Mouse (Mus musculus) E14TG2a.4 (cell line): ENCODE measurements at regions not wholly inside any gene's neighbourhood (a gene's known extent, or its start where the extent isn't known, plus 50 kb on each side); places are given as distances from the start of the nearest gene placed in this dataset.
"Not testable (repeated sequence)": the region's sequence is repeated elsewhere in the genome, so short reads cannot be mapped to it uniquely, and the experiment has no call there.

Source experiments
- H3K27me3 ChIP-seq: 2 replicates; pipeline ENCODE4 v1.6.1; 2014; ENCODE audit warnings: low read length, control low read depth; ENCODE audit not compliant: insufficient read depth
- H3K36me3 ChIP-seq: 2 replicates; pipeline ENCODE4 v1.6.1; 2014; ENCODE audit warnings: low read length, control low read depth; ENCODE audit not compliant: insufficient read depth
- H3K4me1 ChIP-seq: replicated peaks from 2 replicates; pipeline ENCODE4 v1.6.1; 2014; ENCODE audit warnings: low read depth, low read length, control low read depth
- H3K4me3 ChIP-seq: replicated peaks from 2 replicates; pipeline ENCODE4 v1.5.1; 2014; ENCODE audit warnings: mild to moderate bottlenecking, low read length
- H3K9me3 ChIP-seq: 2 replicates; pipeline ENCODE4 v1.6.1; 2014; ENCODE audit warnings: low read length, control low read depth
- CTCF ChIP-seq: conservative IDR thresholded peaks from 2 replicates; pipeline ENCODE4 v1.5.1; 2014; ENCODE audit warnings: low read length
- NANOG ChIP-seq: IDR thresholded peaks from 2 replicates; pipeline ENCODE4 v1.6.1; 2014; ENCODE audit warnings: borderline replicate concordance, low read length, mixed read lengths
- POU5F1 ChIP-seq: IDR thresholded peaks from 2 replicates; pipeline ENCODE4 v1.6.1; 2014; ENCODE audit warnings: low read length, borderline replicate concordance

DNA sequence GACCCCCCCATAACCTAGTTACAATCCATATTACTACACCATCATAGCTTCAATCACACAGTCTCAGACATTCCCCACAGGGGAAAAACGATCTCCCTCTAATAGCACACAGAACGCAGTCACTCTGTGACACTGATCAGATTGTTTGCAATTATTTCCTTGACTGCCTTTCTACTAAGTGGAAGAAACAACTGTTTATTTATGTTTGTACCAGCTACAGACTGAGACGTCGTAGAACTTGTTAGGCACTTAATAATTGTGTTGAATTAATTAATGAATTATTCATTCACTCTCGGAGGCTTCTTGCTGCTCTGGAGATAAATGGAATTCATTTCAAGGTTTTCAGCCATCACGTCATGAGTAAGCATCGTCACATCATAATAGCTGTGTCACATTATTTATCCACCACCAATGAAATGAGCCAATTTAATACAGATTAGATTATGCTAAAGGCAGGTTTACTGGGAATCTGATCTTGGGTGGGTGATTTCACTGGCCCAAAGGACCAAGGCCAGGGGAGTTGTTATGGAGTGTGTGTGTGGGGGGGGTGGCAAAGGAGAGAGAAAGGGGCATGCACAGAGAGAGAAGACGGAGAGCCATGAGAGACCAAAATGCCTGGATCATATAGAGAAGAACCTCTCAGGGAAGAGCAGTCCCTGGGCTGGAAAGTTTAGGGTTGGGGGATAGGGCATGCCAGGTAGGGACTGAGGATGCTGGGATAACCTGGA lies 355.7 kb upstream of the Zwint start:
- H3K36me3 ChIP-seq: no peaks in the 10 kb centered on the region
- no peak for TF ChIP-seq POU5F1
- no peak for TF ChIP-seq CTCF
- no peak for TF ChIP-seq NANOG
- no peak overlapping the region for H3K4me3 ChIP-seq
- no peaks in the 10 kb centered on the region for H3K4me1 ChIP-seq
- H3K9me3 ChIP-seq: no peaks in the 10 kb centered on the region
- no peaks in the 10 kb centered on the region for H3K27me3 ChIP-seq

DNA sequence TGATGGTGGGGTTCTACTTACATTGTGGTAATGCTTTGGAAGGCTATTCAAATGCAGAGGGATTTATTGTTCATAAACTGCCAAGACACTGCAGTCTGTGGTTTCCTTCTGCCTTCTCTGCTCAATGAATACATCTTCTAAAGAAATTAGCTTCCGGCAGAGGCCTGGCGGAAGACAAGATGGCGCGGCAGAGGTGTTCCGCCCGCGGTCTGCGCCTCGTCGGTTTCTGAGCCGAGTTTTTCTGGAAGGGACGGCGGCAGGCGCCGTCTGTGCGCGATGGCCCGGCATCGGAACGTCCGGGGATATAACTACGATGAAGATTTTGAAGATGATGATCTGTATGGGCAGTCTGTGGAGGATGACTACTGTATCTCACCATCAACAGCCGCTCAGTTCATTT lies 345.6 kb upstream of the Zwint start:
- H3K9me3 ChIP-seq, H3K4me3 ChIP-seq, H3K4me1 ChIP-seq, H3K27me3 ChIP-seq, H3K36me3 ChIP-seq: not testable (repeated sequence)

DNA sequence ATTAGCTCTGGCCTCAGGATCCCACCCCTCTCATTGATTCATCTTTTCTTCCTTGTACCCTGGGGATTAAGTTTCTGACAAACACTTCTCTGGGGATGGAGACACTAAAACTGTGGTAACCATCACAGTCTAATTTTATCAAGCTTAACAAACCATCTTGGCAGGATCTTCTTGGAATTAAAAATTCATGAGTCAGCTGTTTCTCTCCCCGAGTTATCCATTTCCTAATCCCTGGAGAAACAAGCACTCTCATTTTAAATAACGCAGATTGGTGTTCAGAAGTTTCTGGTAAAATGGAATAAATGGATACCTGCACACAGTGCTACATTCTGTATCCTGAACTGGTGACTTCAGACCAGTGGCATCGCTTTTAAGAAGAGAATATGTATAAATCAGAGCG lies 336.3 kb upstream of the Zwint start:
- TF ChIP-seq POU5F1: no peak
- no peak for TF ChIP-seq CTCF
- TF ChIP-seq NANOG: no peak
- H3K9me3 ChIP-seq: no peaks in the 10 kb centered on the region
- no peaks in the 10 kb centered on the region for H3K4me1 ChIP-seq
- no peak overlapping the region for H3K4me3 ChIP-seq
- no peaks in the 10 kb centered on the region for H3K27me3 ChIP-seq
- H3K36me3 ChIP-seq: no peaks in the 10 kb centered on the region

DNA sequence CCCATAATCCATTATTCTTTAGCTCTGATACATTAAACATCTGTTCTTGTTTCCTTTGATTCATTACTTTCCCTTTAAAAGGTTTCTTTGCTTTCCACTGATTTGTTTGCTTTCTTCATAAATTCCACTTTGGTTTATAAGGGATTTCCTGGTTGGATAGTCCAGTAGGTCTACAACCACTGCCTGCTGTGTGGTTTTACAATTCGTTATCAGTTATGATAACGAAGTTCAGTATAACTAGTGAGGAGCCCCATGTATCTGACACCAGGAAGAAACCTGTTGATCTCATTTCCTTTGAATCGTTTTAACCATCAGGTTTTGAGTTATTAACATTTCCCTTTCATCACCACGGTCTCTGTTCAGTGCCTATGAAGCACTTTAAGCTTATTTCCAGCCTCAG lies 334.3 kb upstream of the Zwint start:
- no peaks in the 10 kb centered on the region for H3K9me3 ChIP-seq
- no peak for TF ChIP-seq NANOG
- no peak for TF ChIP-seq POU5F1
- no peak for TF ChIP-seq CTCF
- H3K4me3 ChIP-seq: no peak overlapping the region
- no peaks in the 10 kb centered on the region for H3K4me1 ChIP-seq
- H3K36me3 ChIP-seq: no peaks in the 10 kb centered on the region
- no peaks in the 10 kb centered on the region for H3K27me3 ChIP-seq

DNA sequence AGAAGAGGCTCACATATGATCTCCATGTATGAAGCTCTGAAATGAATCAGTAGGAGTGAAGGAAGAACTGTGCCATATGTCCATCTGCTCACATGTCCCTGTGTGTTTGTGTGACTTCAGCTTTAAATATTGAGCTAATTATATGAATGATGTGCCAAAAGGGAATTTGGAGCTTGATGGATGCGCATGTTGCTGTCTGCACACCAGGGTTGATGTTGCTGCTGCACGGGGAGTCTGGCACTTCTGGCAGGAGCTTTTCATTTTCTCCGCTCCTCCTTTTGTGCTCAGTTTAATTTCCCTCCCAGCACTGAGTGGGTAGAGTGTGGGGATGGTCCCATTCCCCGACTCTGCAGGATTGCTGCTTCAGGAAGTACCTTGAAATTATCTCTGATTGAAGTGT lies 328.0 kb upstream of the Zwint start:
- no peaks in the 10 kb centered on the region for H3K36me3 ChIP-seq
- no peak overlapping the region for H3K4me3 ChIP-seq
- H3K4me1 ChIP-seq: no peaks in the 10 kb centered on the region
- TF ChIP-seq POU5F1: no peak
- no peak for TF ChIP-seq CTCF
- TF ChIP-seq NANOG: no peak
- no peaks in the 10 kb centered on the region for H3K27me3 ChIP-seq
- no peaks in the 10 kb centered on the region for H3K9me3 ChIP-seq

DNA sequence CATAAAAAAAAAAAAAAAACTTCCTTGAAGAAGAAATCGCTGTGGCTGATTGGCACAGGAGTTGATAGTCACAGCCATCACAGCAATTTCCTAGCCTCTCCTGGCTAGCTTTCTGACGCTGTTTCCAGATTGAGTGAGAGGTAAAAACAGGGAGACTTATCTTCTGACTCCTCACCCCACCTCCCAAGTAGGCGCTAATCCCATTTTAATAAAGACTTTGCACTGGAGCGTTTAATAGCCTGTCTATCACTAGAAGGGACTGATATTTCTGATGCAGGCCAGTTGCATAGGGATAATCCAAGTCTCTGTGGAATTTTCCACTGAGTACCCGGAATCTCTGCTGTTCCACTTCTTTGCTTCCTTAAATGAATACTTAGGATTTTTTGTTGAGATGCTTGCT lies 307.4 kb upstream of the Zwint start:
- H3K4me3 ChIP-seq: no peak overlapping the region
- H3K36me3 ChIP-seq: no peaks in the 10 kb centered on the region
- no peaks in the 10 kb centered on the region for H3K9me3 ChIP-seq
- no peaks in the 10 kb centered on the region for H3K4me1 ChIP-seq
- no peaks in the 10 kb centered on the region for H3K27me3 ChIP-seq
- TF ChIP-seq CTCF (no peak), POU5F1 (no peak), NANOG (no peak)

DNA sequence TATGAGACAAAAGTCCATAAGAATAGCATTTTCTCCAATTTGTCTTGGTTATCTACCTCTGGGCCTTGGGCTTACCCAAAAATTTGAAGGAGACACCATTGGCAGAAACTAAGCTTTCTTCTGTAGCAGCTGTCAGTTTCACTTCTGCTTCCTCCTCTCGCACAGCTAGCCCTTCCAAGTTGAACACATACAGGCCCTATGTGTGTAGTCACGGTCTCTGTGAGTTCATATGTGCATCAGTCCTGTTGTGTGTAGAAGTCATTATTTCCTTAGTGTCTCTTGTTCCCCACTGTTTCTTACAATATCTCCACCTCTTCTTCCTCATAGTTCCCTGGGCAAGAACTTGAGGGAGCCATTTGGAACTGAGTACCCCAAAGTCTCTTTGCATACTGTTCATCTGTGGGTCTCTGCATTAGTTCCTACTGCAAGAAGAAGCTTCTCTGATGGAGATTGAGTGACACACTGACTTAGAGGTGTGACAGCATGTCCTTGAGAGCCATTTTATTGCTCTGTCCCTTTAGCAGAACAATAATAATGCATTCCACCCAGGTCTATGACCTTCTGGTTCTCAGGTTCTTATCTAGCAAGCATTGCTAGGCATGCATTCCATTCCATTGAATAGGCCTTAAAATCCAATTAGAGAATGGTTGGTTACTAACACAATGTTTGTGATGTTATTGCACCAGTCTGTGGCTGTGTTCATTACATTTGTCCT lies 306.5 kb upstream of the Zwint start:
- TF ChIP-seq CTCF (no peak), POU5F1 (no peak), NANOG (no peak)
- no peak overlapping the region for H3K4me3 ChIP-seq
- H3K4me1 ChIP-seq: no peaks in the 10 kb centered on the region
- no peaks in the 10 kb centered on the region for H3K36me3 ChIP-seq
- H3K9me3 ChIP-seq: no peaks in the 10 kb centered on the region
- no peaks in the 10 kb centered on the region for H3K27me3 ChIP-seq

DNA sequence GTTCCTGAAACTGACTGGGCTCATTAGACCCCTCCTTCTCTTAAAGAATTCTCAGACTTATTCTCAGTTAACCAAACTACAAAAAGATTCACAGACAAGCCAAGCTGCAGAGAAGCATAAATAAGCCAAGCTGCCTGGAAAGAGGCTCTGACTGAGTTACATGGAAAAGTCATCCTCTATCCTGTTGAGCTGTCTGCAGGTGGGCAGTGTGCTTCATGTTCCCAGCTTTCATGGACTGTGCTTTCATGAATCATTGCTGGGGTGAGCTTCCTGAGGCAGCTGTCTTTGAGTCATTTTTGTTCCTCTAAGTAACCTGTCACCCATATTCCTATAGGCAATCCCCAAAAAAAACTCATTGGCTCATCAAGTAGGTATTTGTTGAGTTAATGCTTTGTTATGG lies 301.8 kb upstream of the Zwint start:
- TF ChIP-seq NANOG (no peak), CTCF (no peak), POU5F1 (no peak)
- H3K36me3 ChIP-seq: no peaks in the 10 kb centered on the region
- no peaks in the 10 kb centered on the region for H3K9me3 ChIP-seq
- no peaks in the 10 kb centered on the region for H3K4me1 ChIP-seq
- H3K27me3 ChIP-seq: no peaks in the 10 kb centered on the region
- H3K4me3 ChIP-seq: no peak overlapping the region

DNA sequence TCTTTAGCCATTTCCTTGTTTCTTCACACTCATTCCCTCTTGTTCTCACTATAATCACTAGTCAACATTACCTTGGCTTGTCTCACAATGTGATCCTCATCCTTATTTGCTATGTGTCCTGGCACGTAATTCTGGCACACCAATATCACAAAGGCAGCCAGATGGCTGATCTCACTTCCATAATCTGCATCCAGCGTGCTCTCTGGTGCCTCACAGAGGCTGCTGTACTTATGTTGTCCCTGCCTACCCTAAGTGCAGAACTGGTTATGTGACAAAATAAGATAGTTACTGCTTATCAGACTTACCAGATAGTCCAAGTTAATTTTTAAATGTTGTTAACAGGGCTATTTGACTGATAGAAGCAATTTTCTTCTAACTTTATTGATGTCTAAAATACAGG lies 301.1 kb upstream of the Zwint start:
- Histone ChIP-seq H3K27me3 (no peaks in the 10 kb centered on the region), H3K9me3 (no peaks in the 10 kb centered on the region), H3K4me3 (no peak overlapping the region), H3K4me1 (no peaks in the 10 kb centered on the region), H3K36me3 (no peaks in the 10 kb centered on the region)
- TF ChIP-seq CTCF (no peak), NANOG (no peak), POU5F1 (no peak)
